Mouse (Mus musculus): ENCODE measurements around the gene Sept8. TPM values are rescaled to one million over a fixed set of nuclear protein-coding genes. Genes with fewer than 3 reads are reported as not detected.
"Not testable (repeated sequence)": the region's sequence is repeated elsewhere in the genome, so short reads cannot be mapped to it uniquely, and the experiment has no call there.

Gene Sept8
- polyA plus RNA-seq, 1 experiment from 2014 or later: 20.7 TPM

DNA sequence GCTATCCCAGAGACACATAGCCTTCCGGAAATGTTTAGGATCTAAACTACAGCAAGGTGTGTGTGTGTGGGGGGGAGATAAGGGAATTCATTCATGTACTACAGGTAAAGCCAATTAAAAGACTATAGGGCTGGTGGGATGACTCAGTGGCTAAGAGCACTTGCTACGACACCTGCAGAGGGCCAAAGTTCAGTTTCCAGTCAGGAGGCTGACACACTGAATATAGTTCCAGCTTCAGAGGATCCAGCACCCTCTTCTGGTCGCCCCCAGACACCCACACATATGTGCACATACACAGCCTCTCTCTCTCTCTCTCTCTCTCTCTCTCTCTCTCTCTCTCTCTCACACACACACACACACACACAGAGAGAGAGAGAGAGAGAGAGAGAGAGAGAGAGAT lies 38.9 kb downstream of the Sept8 start:
- H3K4me1 ChIP-seq (replicated peaks); H3K4me2 ChIP-seq; H3K9me3 ChIP-seq; H3K27ac ChIP-seq (replicated peaks); H3K9ac ChIP-seq; H3K27me3 ChIP-seq; ATAC-seq (ENCODE audit: low FRiP score, low read depth); H3K36me3 ChIP-seq; H3K4me3 ChIP-seq: not testable (repeated sequence)
- WGBS: 85% methylated on average over 1 of the region's 3 CpGs

DNA sequence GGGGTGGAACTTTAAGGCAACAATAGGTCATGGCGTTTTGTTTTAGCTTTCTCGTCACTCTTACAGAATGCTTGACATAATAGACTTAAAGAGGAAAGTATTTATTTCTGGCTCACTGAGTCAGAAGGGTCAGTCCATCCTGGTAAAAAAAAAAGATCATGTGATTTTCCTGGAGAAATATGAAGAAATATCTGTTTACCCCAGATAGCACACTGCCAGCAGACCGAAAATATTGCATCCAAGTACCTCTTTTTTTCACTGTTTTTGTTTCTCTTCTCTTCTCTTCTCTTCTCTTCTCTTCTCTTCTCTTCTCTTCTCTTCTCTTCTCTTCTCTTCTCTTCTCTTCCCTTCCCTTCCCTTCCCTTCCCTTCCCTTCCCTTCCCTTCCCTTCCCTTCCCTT lies 40.9 kb downstream of the Sept8 start:
- not testable (repeated sequence) for H3K4me2 ChIP-seq; ATAC-seq (ENCODE audit: low FRiP score, low read depth); H3K36me3 ChIP-seq; H3K4me1 ChIP-seq (replicated peaks); H3K27ac ChIP-seq (replicated peaks); H3K27me3 ChIP-seq; H3K9me3 ChIP-seq; H3K4me3 ChIP-seq; H3K9ac ChIP-seq
- 89% methylated on average over 1 of the region's 3 CpGs for WGBS

DNA sequence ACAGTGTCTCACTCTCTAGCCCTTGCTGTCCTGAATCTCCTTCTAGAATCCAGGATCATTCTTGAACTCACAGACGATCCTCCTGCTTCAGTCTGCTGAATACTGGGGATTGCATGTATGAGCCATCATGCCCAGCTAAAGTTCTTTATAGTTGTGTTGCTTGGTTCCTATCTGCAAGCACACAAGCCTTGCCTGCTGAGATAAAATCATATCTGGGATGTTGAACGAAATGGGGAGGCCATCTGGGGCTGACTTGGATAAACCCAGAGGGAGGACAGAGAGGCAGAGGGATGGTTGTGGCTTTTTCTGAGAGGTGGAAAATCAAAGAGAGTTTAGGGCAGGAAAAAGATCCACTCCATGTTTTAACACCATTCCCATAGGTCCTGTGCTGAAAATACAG lies 42.9 kb downstream of the Sept8 start:
- no peak overlapping the region for H3K9ac ChIP-seq
- H3K9me3 ChIP-seq: no peaks in the 10 kb centered on the region
- no peak overlapping the region for H3K27ac ChIP-seq (replicated peaks)
- peaks cover 9% of the 10 kb centered on the region; the same call in 1 of the 2 replicates for H3K4me1 ChIP-seq (replicated peaks)
- no peak overlapping the region for H3K4me2 ChIP-seq
- H3K36me3 ChIP-seq: no peaks in the 10 kb centered on the region
- no peaks in the 10 kb centered on the region for H3K27me3 ChIP-seq
- 86% methylated on average over 2 of the region's 2 CpGs for WGBS
- no peak for ATAC-seq (ENCODE audit: low FRiP score, low read depth)
- H3K4me3 ChIP-seq: no peak overlapping the region

DNA sequence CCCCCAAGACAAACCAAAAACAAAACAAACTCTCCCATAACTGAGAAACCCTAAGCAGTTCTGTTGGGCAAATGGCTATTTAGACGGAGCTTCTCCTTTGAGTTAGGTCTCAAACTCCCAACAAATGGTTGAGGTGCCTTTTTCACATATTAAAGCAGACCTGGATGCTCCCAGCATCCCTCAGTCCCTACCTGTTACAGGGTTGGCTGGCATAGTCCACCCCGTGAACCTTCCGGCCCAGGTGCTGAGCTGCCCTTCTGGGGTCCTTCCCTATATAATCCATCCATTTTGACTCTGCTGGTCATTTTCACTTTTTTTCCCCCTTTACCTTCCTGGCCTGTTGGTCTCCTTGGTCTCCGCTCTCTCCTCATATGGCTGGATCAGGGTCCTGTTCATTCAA lies 47.6 kb downstream of the Sept8 start:
- WGBS: 85% methylated on average over 4 of the region's 4 CpGs
- no peaks in the 10 kb centered on the region for H3K9me3 ChIP-seq
- H3K36me3 ChIP-seq: peaks cover 13% of the 10 kb centered on the region
- H3K27ac ChIP-seq (replicated peaks): peak overlapping the region; percentile 91
- peaks cover 36% of the 10 kb centered on the region for H3K4me1 ChIP-seq (replicated peaks)
- H3K9ac ChIP-seq: peak overlapping the region; percentile 93; the same call in 1 of the 2 replicates
- H3K27me3 ChIP-seq: no peaks in the 10 kb centered on the region
- peak overlapping the region; percentile 92 for H3K4me3 ChIP-seq
- peak overlapping the region; percentile 73 for H3K4me2 ChIP-seq
- ATAC-seq (ENCODE audit: low FRiP score, low read depth): peak; percentile 36; the same call in 1 of the 2 replicates

DNA sequence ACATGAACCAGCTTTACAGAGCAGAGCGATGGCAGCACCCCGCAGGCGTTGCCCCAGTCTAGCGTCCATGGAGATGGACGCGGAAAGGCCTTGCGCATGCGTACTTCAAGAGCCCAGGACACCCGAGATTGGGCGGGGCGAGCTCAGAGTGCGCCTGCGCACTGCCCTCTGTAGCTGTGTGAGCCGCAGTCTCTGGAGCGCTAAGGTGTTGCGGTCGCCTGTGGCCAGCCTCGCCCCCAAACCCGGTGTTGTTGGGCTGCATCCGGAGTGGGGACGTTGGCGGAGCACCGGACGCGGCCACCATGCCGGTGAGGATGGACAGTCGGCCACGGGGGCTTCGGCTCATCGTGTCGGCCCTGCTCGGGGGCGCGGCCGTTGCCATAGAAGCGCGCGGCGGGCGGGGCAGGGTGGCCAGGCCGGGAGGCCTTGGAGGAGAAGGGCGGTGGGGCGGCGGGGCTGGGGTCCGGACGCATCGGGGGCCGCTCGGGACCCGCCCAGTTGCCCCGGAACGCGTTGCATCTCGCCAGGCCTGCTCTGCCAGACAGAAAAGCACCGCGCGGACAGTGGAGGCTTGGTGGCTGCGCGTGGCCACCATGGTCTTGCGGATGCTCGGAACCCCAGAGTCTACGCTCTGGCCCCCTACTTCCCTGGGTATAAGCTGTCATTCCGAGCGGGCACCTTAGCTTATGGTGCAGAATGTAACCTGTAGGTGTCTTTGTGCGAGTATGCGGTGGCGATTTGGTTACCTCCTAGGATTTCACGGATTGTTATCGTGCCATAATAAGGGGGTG lies 48.4 kb downstream of the Sept8 start, which contains the start of gene Kif3a:
TSS of gene Kif3a (plus strand) at position 156 of the 791 bp plus-strand sequence.
- WGBS: under 1% methylated on average over 69 of the region's 69 CpGs
- H3K27me3 ChIP-seq: no peaks in the 10 kb centered on the region
- H3K27ac ChIP-seq (replicated peaks): peak within 1 kb of the TSS; percentile 91
- no peaks in the 10 kb centered on the region for H3K9me3 ChIP-seq
- peak; percentile 96 for ATAC-seq (ENCODE audit: low FRiP score, low read depth)
- H3K4me3 ChIP-seq: peak within 1 kb of the TSS; percentile 92
- peak within 1 kb of the TSS; percentile 93 for H3K9ac ChIP-seq
- peak within 1 kb of the TSS; percentile 73 for H3K4me2 ChIP-seq
- peaks cover 13% of the 10 kb centered on the region for H3K36me3 ChIP-seq
- H3K4me1 ChIP-seq (replicated peaks): peaks cover 36% of the 10 kb centered on the region

DNA sequence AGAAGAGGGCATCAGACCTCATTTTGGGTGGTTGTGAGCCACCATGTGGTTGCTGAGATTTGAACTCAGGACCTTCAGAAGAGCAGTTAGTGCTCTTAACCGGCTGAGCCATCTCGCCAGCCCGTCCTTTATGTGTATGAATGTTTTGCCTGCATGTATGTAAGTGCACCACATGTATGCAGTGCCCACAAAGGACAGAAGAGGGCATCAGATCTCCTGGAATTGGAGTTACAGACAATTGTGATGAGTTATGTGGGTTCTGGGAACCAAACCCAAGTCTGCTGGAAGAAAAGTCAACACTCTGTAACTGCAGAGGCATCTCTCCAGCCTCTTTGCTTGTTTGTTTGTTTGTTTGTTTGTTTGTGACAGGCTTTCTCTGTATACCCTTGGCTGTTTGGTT lies 61.5 kb downstream of the Sept8 start:
- Histone ChIP-seq H3K9ac (no peak overlapping the region), H3K4me1 (replicated peaks) (no peaks in the 10 kb centered on the region), H3K27ac (replicated peaks) (no peak overlapping the region), H3K9me3 (no peaks in the 10 kb centered on the region), H3K4me3 (no peak overlapping the region), H3K27me3 (no peaks in the 10 kb centered on the region), H3K4me2 (no peak overlapping the region), H3K36me3 (peaks cover 66% of the 10 kb centered on the region)
- ATAC-seq (ENCODE audit: low FRiP score, low read depth): no peak
- 99% methylated on average over 3 of the region's 3 CpGs for WGBS

DNA sequence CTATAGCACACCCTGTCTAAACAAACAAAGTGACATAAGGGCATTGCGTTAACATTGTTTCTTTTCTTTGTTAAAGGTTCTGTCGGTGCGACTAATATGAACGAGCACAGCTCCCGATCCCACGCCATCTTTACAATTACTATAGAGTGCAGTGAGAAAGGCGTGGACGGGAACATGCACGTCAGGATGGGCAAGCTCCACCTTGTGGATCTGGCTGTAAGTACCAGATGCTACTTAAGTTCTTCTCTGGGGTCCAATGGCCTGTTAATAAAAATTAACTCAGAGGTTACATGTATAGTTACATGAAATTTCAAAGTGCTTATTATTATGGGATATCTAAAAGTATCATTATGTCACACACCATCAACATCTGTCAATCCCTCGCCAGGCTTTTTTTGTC lies 64.1 kb downstream of the Sept8 start:
- Histone ChIP-seq H3K4me1 (replicated peaks) (no peaks in the 10 kb centered on the region), H3K4me2 (no peak overlapping the region), H3K9me3 (no peaks in the 10 kb centered on the region), H3K27ac (replicated peaks) (no peak overlapping the region), H3K27me3 (no peaks in the 10 kb centered on the region), H3K4me3 (no peak overlapping the region), H3K36me3 (peaks cover 67% of the 10 kb centered on the region), H3K9ac (no peak overlapping the region)
- WGBS: 62% methylated on average over 10 of the region's 10 CpGs
- no peak for ATAC-seq (ENCODE audit: low FRiP score, low read depth)

DNA sequence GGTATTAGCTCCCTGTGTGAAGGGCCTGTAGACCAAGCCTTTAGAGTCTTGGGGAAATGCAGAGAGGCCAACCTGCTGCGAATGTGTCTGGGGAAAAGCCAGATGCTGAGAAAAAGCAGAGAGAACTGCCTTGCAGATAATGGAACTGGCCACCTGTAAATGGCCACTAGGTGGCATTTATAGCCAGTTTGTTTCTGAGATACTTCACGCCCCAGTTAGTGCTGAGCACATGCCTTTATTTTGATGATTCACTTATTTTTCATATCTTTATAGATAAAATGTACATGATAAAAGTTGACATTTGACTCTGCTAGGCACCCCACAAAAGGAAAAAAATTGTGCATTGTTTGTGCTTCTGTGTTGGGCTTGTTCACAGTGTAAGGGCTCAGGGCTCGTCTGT lies 65.8 kb downstream of the Sept8 start:
- Histone ChIP-seq H3K4me1 (replicated peaks) (no peaks in the 10 kb centered on the region), H3K4me2 (no peak overlapping the region), H3K27me3 (no peaks in the 10 kb centered on the region), H3K27ac (replicated peaks) (no peak overlapping the region), H3K9ac (no peak overlapping the region), H3K36me3 (peaks cover 72% of the 10 kb centered on the region), H3K4me3 (no peak overlapping the region), H3K9me3 (no peaks in the 10 kb centered on the region)
- WGBS: 71% methylated on average over 3 of the region's 3 CpGs
- no peak for ATAC-seq (ENCODE audit: low FRiP score, low read depth)

DNA sequence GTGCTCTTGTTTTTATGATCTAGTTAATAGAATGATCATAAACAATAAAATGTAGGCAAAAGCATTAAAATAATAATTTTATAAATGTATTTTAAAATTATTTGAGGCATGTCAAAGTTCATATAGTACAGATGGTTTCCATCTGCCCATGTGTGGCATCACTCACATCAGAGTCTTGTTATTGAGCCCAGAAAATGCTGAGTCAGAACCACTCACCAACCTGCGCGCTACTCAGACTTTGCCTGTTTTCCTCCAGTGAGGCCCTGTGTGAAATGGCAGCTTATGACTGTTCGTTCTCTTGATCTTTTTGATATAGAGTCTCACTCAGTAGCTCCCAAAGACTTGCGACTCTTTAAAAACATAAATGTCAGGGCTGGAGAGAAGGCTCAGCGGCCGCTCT lies 66.5 kb downstream of the Sept8 start:
- Histone ChIP-seq H3K27me3 (no peaks in the 10 kb centered on the region), H3K9ac (no peak overlapping the region), H3K4me3 (no peak overlapping the region), H3K4me2 (no peak overlapping the region), H3K4me1 (replicated peaks) (no peaks in the 10 kb centered on the region), H3K27ac (replicated peaks) (no peak overlapping the region), H3K9me3 (no peaks in the 10 kb centered on the region), H3K36me3 (peaks cover 66% of the 10 kb centered on the region)
- WGBS: 96% methylated on average over 6 of the region's 6 CpGs
- ATAC-seq (ENCODE audit: low FRiP score, low read depth): no peak

DNA sequence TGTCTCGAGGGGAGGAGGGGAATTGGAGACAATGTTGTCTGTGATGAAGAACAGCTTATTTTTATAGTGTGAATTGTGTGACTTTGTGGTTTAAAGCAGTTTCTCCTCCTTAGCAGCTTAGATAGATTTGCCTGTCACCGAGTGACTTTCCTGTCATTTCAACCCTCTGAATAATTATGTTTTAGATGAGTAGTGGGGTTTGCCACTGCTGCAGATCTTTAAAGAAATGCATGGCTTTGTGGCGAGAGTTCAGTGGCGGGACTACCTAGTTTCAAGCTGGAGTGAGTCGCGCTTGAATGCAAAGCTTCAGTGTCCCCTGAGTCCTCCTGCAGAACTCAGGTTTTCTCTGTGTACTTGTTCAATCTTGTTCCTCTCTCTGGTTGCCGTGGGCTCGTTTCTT lies 69.2 kb downstream of the Sept8 start:
- no peak for ATAC-seq (ENCODE audit: low FRiP score, low read depth)
- Histone ChIP-seq H3K27me3 (no peaks in the 10 kb centered on the region), H3K36me3 (peaks cover 78% of the 10 kb centered on the region), H3K9ac (no peak overlapping the region), H3K9me3 (no peaks in the 10 kb centered on the region), H3K4me3 (no peak overlapping the region), H3K4me2 (no peak overlapping the region), H3K27ac (replicated peaks) (no peak overlapping the region), H3K4me1 (replicated peaks) (no peaks in the 10 kb centered on the region)
- 78% methylated on average over 8 of the region's 8 CpGs for WGBS

DNA sequence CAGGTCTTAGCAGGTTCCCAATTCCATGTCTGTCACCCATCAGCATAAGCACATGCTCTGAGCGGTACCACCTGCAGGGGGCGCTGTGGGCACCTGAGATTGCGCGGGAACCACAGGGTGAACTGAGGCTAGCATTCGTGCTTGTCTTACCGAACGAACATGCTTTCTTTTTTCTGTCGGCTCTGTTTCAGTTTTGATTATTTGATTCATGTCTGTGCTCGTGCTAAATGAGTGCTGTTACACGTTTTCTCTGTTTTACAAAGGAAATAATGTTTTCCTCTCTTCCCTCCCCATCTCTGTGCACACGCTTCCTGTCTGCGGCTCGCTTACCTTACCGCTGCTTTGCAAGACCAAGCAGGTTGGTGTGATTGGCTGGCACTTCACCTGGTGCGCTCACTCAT lies 71.3 kb downstream of the Sept8 start:
- Histone ChIP-seq H3K27ac (replicated peaks) (no peak overlapping the region), H3K4me3 (no peak overlapping the region), H3K9me3 (no peaks in the 10 kb centered on the region), H3K9ac (no peak overlapping the region), H3K27me3 (no peaks in the 10 kb centered on the region), H3K4me2 (no peak overlapping the region), H3K36me3 (peaks cover 78% of the 10 kb centered on the region), H3K4me1 (replicated peaks) (no peaks in the 10 kb centered on the region)
- 43% methylated on average over 15 of the region's 15 CpGs for WGBS
- no peak for ATAC-seq (ENCODE audit: low FRiP score, low read depth)

DNA sequence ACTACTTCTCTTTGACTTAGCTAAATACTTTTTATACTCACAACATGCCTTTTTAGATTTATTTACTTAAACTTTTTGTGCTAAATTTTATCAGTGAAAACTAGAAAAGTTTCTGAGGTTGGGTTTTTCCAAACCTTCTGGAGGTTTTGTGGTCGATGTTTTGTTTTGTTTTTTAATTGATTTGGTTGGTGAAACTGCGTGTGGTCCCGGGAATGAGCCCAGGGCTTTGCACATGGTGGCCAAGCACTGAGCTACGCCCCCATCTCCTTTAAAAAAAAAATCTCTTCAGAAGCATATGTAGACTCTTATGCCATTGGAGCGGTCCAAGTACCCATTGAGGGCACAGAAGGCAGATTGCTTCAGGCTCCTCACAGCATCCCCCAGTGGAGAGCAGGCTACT lies 72.1 kb downstream of the Sept8 start:
- Histone ChIP-seq H3K27ac (replicated peaks) (no peak overlapping the region), H3K36me3 (peaks cover 81% of the 10 kb centered on the region), H3K9ac (no peak overlapping the region), H3K4me1 (replicated peaks) (no peaks in the 10 kb centered on the region), H3K27me3 (no peaks in the 10 kb centered on the region), H3K4me3 (no peak overlapping the region), H3K4me2 (no peak overlapping the region), H3K9me3 (no peaks in the 10 kb centered on the region)
- ATAC-seq (ENCODE audit: low FRiP score, low read depth): no peak
- WGBS: 90% methylated on average over 5 of the region's 5 CpGs
